Mouse (Mus musculus) testis, postnatal 10 days (tissue): Measurements from ENCODE around the gene Insm2.

Experiments used
- DNase-seq: peaks from one replicate; pipeline ENCODE4 v3.0.0; 2021; ENCODE audit warnings: low spot score

The Insm2 gene

DNA sequence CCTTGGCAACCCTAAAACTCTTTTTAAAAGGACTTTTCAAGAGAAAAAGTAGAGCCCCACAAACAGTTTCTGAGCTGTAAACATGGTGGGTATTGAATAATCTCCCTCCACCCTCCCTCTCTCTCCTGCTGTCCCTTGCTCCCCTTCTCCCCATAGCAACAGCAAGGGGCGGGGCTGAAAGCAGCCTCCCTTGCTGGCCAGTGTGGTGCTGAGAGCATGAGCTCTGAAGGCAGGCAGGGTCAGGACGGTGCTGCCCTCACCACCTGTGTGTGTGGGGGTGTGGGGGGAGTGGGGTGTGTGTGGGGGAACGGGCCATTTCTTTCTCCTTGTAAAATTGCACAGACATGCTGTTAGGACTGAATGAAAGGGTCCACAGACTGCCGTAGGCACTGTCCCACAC, 8.7 kb downstream of the Insm2 start:
- no peak for DNase-seq

DNA sequence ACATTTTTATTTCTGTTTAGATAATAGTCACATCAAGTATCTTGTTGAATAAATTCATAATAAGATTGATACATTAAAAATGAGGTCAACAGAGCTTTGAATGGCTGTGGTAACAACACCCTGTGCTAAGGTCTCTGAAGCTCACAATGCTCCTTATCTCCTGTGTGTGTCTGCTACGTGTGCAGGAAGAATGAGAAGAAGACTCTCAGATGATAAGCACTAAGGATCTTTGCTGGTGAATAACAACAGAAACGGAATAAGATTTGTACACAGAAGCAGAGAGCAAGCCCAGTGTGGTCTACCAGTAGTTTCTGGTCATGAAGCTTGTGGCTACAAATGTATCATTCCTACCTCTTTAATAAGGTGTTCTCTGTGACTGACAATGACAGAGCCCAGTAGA, 11.6 kb downstream of the Insm2 start:
- no peak for DNase-seq

DNA sequence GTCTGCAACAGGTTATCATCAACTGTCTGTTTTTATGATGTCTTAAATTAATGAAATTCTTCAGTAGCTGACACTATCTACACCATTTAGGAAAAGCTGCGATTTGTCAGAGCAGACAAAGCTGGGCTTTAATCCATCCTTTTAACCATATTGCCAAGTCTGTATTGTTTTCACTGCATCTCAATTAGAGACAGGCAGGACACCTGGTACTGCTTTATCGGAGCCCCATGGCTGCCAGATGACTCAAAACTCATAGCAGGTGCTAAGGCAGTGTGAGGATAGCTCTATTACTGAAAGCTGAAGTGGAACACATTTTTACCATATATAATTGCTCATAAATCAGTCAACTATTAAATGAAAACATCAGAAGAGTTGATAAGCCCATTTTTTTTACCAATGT, 21.1 kb downstream of the Insm2 start:
- DNase-seq, result no peak

DNA sequence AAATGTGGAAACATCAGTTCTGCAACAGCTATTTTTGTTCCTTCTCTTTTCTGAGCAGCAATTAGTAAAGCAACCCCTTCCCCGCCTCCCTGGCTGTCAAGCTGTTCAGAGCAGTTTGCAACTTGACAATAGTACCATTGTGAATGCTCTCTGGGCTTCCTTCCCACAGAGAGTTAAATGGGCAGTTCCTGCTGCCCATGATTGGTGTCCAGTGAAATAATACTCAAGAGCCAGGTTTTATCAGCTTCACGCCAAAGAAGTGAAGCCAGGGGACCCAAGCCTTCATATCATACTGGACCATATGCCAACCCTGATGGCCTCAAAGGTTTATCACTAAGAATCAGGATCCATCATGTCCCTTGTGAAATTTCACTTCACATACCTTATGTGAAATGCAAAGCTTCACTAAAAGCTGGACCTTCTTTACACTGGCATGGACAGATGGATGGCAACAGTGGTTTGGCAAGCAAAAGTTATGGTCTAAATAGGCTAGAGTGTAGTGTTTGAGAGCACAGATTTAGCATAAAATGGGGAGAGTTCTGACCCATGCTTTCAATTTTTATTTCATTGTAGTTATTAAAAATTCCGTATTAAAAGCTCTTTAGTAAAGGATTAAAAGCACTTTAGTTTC, 23.5 kb downstream of the Insm2 start:
- no peak for DNase-seq

DNA sequence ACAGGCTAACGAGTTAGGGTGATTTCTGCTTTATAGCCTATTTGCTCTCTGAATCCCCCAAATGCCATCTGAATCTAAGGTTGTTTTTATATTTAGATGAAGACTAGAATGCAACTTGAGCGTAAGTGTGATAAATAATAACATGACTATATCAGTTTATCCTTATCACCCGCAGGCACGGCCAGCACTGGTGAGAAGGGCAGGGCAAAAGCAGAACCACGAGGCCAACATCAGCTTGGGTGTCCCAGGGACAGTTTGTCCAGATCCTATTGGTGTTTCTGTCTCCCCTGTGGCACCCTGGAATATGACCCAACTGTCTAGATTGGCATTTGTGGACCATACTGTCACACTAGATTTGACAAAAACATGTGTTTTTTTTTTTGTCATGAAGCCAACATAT, 24.0 kb downstream of the Insm2 start:
- no peak for DNase-seq

DNA sequence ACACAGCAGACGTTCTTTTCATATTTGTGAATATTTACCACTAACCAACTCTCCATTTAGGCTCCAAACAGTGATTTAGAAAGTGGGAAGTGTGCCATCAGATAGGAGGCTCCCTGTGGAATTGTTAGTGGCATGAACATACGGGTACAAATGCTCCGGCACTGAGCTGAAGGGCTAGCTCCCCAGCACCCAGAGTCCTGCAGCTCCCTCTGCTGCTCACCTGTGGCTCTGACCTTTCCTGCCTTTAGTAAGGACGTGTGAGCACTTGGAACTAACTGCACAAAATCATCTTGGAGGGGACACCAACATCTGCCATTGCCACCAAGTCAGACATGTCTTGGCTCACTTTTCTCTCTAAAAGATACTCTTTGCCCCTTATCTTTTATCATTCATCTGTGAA, 27.5 kb downstream of the Insm2 start:
- DNase-seq, result peak; percentile 50

DNA sequence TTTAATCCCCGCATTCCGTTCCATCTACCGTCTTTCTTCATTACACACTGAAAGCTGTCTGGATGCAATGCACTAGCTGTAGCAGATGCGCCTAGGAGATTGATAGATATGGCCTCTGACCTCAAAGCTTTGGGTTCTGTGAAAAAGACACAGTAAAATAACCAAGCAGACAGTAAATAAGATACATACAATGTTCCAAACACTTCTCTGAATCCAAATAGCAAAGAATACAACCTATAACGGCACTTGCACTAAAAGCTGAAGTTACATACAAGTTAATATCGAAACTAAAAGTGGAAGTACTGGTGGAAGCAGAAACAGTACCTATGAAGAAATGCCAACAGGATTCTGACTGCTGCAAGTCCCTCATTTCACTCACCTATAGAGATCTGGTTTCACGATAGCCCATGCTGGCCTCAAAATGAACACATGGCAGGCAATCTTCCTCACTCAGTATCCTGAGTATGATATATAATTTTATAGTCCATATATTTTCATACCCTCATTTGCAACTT, 48.8 kb downstream of the Insm2 start:
- DNase-seq, result no peak
